ENCODE assay signal across 21 mouse cellular contexts in the genomic region with DNA sequence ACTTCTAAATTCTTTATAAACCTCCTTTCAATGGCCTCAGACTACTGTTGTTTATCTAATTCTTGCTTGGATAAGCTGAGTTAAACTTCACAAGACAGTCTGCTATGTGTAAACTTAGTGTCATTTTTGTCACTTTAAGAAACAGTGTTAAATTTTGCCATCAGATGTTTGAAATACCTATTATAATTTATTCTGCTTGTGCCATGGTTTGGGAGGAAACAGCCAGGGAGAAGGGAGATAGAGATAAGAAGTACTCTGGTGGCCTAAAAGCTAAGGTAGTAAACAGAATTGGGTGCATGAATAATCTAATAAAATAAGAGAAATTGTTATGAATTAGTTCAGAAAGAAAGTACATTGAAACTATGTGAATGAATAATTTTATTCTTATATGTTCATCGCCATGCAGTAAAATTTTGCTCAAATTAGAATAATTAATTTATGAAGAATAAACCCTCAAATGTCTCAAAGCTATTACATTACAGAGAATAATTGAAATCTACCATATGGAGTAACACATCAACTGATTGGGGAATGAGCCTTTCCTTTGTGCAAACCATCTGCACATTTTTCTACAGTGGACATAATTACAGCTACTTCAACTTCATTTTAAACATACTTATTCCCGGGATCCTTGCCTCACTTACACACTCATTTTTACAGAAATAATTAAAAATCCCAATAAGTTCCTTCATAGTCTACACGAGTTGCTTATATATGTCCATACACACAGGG.
"Had no signal": no experiment of that assay in that cellular context is flagged by ENCODE, and none has a peak within 500 bp of the region (broad histone marks: within the 10 kb centered on the region; RNA-seq: fewer than 3 reads in every experiment).

No protein-coding gene starts in this region.

- DNase-seq: liver, postnatal 0 days; lung, adult 2 months; lung, postnatal 14 days; lung, postnatal 36 days; retina, postnatal 1 day; right cerebral cortex, adult 18-20 months; right cerebral cortex, postnatal 25 days; right cerebral cortex, postnatal 4 days; spleen, adult 18-20 months; thymus, adult 18-20 months; thymus, postnatal 14 days; thymus, postnatal 36 days had no signal

- ATAC-seq: liver, postnatal 0 days; lung, postnatal 0 days; midbrain, embryonic 13.5 days; midbrain, embryonic 15.5 days had no signal

- H3K4me3 ChIP-seq: lung, embryonic 15.5 days; midbrain, embryonic 10.5 days; midbrain, embryonic 13.5 days; midbrain, embryonic 15.5 days; myocyte; neural tube, embryonic 13.5 days; neural tube, embryonic 15.5 days had no signal

- H3K36me3 ChIP-seq: lung, embryonic 15.5 days; midbrain, embryonic 10.5 days; midbrain, embryonic 13.5 days; midbrain, embryonic 15.5 days; neural tube, embryonic 13.5 days; neural tube, embryonic 15.5 days had no signal

- H3K4me2 ChIP-seq: lung, embryonic 15.5 days; midbrain, embryonic 13.5 days; midbrain, embryonic 15.5 days; neural tube, embryonic 13.5 days; neural tube, embryonic 15.5 days had no signal

- H3K9ac ChIP-seq: liver, postnatal 0 days; lung, embryonic 15.5 days; midbrain, embryonic 13.5 days; midbrain, embryonic 15.5 days; neural tube, embryonic 13.5 days; neural tube, embryonic 15.5 days had no signal

- H3K27me3 ChIP-seq: lung, embryonic 15.5 days; midbrain, embryonic 13.5 days; midbrain, embryonic 15.5 days; neural tube, embryonic 13.5 days; neural tube, embryonic 15.5 days had no signal

- H3K9me3 ChIP-seq: lung, embryonic 15.5 days; midbrain, embryonic 10.5 days; midbrain, embryonic 13.5 days; midbrain, embryonic 15.5 days; neural tube, embryonic 13.5 days; neural tube, embryonic 15.5 days had no signal

- H3K27ac ChIP-seq: lung, embryonic 15.5 days; macrophage; midbrain, embryonic 10.5 days; midbrain, embryonic 13.5 days; midbrain, embryonic 15.5 days; neural tube, embryonic 13.5 days; neural tube, embryonic 15.5 days had no signal

- H3K4me1 ChIP-seq: lung, embryonic 15.5 days; midbrain, embryonic 10.5 days; midbrain, embryonic 13.5 days; midbrain, embryonic 15.5 days; neural tube, embryonic 13.5 days; neural tube, embryonic 15.5 days had no signal
